Mouse (Mus musculus) thymus, adult 2 months (tissue): ENCODE measurements around the gene Lrit2. TPM values are rescaled to one million over a fixed set of nuclear protein-coding genes. Genes with fewer than 3 reads are reported as not detected.

Source experiments
- DNase-seq: peaks from one replicate; pipeline ENCODE4 v3.0.0; 2021
- H3K27ac ChIP-seq: fragments of 200-500 bp; 2 replicates; pipeline ENCODE4 v1.5.1; 2012; ENCODE audit warnings: low read length, control low read depth; ENCODE audit not compliant: control insufficient read depth, insufficient read depth
- H3K27me3 ChIP-seq: fragments of 200-500 bp; 2 replicates; pipeline ENCODE4 v1.6.1; 2012; ENCODE audit warnings: mild to moderate bottlenecking, low read length, moderate library complexity, mixed read lengths; ENCODE audit not compliant: control insufficient read depth, insufficient read depth
- H3K36me3 ChIP-seq: fragments of 200-500 bp; 2 replicates; pipeline ENCODE4 v1.6.1; 2012; ENCODE audit warnings: mild to moderate bottlenecking, low read length, moderate library complexity; ENCODE audit not compliant: control insufficient read depth, insufficient read depth
- H3K4me1 ChIP-seq: fragments of 200-500 bp; replicated peaks from 2 replicates; pipeline ENCODE4 v1.6.1; 2012; ENCODE audit warnings: low read length; ENCODE audit not compliant: control insufficient read depth, insufficient read depth
- H3K4me3 ChIP-seq: fragments of 200-500 bp; 2 replicates; pipeline ENCODE4 v1.5.1; 2012; ENCODE audit warnings: mild to moderate bottlenecking, low read length, control low read depth, moderate library complexity; ENCODE audit not compliant: control insufficient read depth, insufficient read depth
- CTCF ChIP-seq: fragments of 200-500 bp; IDR thresholded peaks from 2 replicates; pipeline ENCODE4 v1.5.1; 2012; ENCODE audit warnings: mild to moderate bottlenecking, control low read depth, low read length, moderate library complexity, borderline replicate concordance; ENCODE audit not compliant: control insufficient read depth, poor library complexity, insufficient read depth; ENCODE audit errors: extremely low read depth
- POLR2A ChIP-seq: fragments of 200-500 bp; IDR thresholded peaks from 2 replicates; pipeline ENCODE4 v1.6.1; 2012; ENCODE audit warnings: mild to moderate bottlenecking, low read length, control low read depth, moderate library complexity; ENCODE audit not compliant: control insufficient read depth, poor library complexity, insufficient read depth; ENCODE audit errors: extremely low read depth
- WGBS: fragments of 180-500 bp; shearing (Covaris S2); methylation state at CpG from one replicate; pipeline ENCODE4 v1.1.7; 2018; 5-methylcytosine and 5-hydroxymethylcytosine counted together
- polyA plus RNA-seq: library from polyadenylated mRNA; depleted of rRNA; stranded (reverse); fragments of >200 nt; gene quantifications from 2 replicates; pipeline ENCODE4 v1.2.3, GENCODE M21; 2012; rRNA removed

Lrit2 gene
- polyA plus RNA-seq, 1 experiment, result 0.09 TPM

- Histone ChIP-seq H3K27ac (no peak overlapping the region), H3K36me3 (no peaks in the 10 kb centered on the region), H3K27me3 (no peaks in the 10 kb centered on the region), H3K4me3 (no peak overlapping the region), H3K4me1 (no peaks in the 10 kb centered on the region)
- WGBS, result 43% methylated on average over 9 of the region's 9 CpGs
- DNase-seq, result no peak
- TF ChIP-seq CTCF (no peak), POLR2A (no peak)
Observed at GRCm38 (mm10) chr14:37109975-37110374, 42.2 kb downstream of the Lrit2 start.

GRCm38 (mm10) chr14:37110456-37110855 is 42.7 kb downstream of the Lrit2 start:
- DNase-seq, result no peak
- TF ChIP-seq POLR2A (no peak), CTCF (no peak)
- no peak overlapping the region for H3K4me3 ChIP-seq
- no peaks in the 10 kb centered on the region for H3K4me1 ChIP-seq
- H3K27ac ChIP-seq, result no peak overlapping the region
- WGBS, result 97% methylated on average over 2 of the region's 2 CpGs
- no peaks in the 10 kb centered on the region for H3K27me3 ChIP-seq
- no peaks in the 10 kb centered on the region for H3K36me3 ChIP-seq

- Histone ChIP-seq H3K4me1 (no peaks in the 10 kb centered on the region), H3K36me3 (no peaks in the 10 kb centered on the region), H3K4me3 (no peak overlapping the region), H3K27ac (no peak overlapping the region), H3K27me3 (no peaks in the 10 kb centered on the region)
- DNase-seq, result no peak
- TF ChIP-seq POLR2A (no peak), CTCF (no peak)
Observed at GRCm38 (mm10) chr14:37111371-37111770, 43.6 kb downstream of the Lrit2 start.

- Histone ChIP-seq H3K36me3 (no peaks in the 10 kb centered on the region), H3K4me3 (no peak overlapping the region), H3K4me1 (no peaks in the 10 kb centered on the region), H3K27ac (no peak overlapping the region), H3K27me3 (no peaks in the 10 kb centered on the region)
- no peak for DNase-seq
- TF ChIP-seq CTCF (no peak), POLR2A (no peak)
- WGBS, result 92% methylated on average over 7 of the region's 7 CpGs
Observed at GRCm38 (mm10) chr14:37112931-37113330, 45.2 kb downstream of the Lrit2 start.

- 66% methylated on average over 3 of the region's 3 CpGs for WGBS
- Histone ChIP-seq H3K27me3 (no peaks in the 10 kb centered on the region), H3K4me3 (no peak within 1 kb of the TSS), H3K4me1 (no peaks in the 10 kb centered on the region), H3K36me3 (no peaks in the 10 kb centered on the region), H3K27ac (no peak within 1 kb of the TSS)
- no peak for DNase-seq
- TF ChIP-seq POLR2A, result no peak
- no peak for TF ChIP-seq CTCF
Observed at GRCm38 (mm10) chr14:37113922-37114321, 46.2 kb downstream of the Lrit2 start, which contains the start of gene 2610528A11Rik. Gene 2610528A11Rik, minus strand, starts transcription at chr14:37114022.

GRCm38 (mm10) chr14:37119233-37119632 is 51.5 kb downstream of the Lrit2 start:
- no peak for DNase-seq
- TF ChIP-seq POLR2A, result no peak
- no peak for TF ChIP-seq CTCF
- WGBS, result 96% methylated on average over 4 of the region's 4 CpGs
- no peaks in the 10 kb centered on the region for H3K27me3 ChIP-seq
- peaks cover 25% of the 10 kb centered on the region for H3K36me3 ChIP-seq
- H3K27ac ChIP-seq, result no peak overlapping the region
- H3K4me3 ChIP-seq, result no peak overlapping the region
- no peaks in the 10 kb centered on the region for H3K4me1 ChIP-seq

Other genes with a start within 250 kb of the Lrit2 start
- gene Ccser2, start 99.2 kb upstream of the Lrit2 start, polyA plus RNA-seq, result 15.8 and 18.1 TPM in 2 replicates
- gene Rgr, start 19.0 kb upstream of the Lrit2 start, polyA plus RNA-seq, result 0.27 and 0.35 TPM in 2 replicates
- gene Lrit1, start 13.1 kb upstream of the Lrit2 start, polyA plus RNA-seq, result 0.04 TPM in 2 replicates
- 6.8 and 7.2 TPM in 2 replicates for gene Cdhr1, start 30.4 kb downstream of the Lrit2 start, polyA plus RNA-seq
- gene 2610528A11Rik, start 46.1 kb downstream of the Lrit2 start, polyA plus RNA-seq, result 2.0 and 2.9 TPM in 2 replicates
- gene Ghitm, start 67.3 kb downstream of the Lrit2 start, polyA plus RNA-seq, result 104 and 115 TPM in 2 replicates